Mouse (Mus musculus): Measurements from ENCODE around the gene Tnrc18. TPM values are rescaled to one million over a fixed set of nuclear protein-coding genes. Genes with fewer than 3 reads are reported as not detected.

Tnrc18 gene
- total RNA-seq, 4 experiments from 2014 or later, result 26.0 to 42.3 (median 30.7) TPM

- no peak for DNase-seq (ENCODE audit: low spot score in 2 of 2)
Observed at GRCm38 (mm10) chr5:142728301-142728700, 89.2 kb downstream of the Tnrc18 start.

- no peak for DNase-seq (ENCODE audit: low spot score in 2 of 2)
Observed at GRCm38 (mm10) chr5:142726748-142727147, 90.7 kb downstream of the Tnrc18 start.

GRCm38 (mm10) chr5:142724265-142724664, 93.2 kb downstream of the Tnrc18 start:
- DNase-seq (ENCODE audit: low spot score in 2 of 2), result no peak

GRCm38 (mm10) chr5:142723520-142724133, 93.8 kb downstream of the Tnrc18 start:
- peak in 1 of 2 experiments; percentile 44 for DNase-seq (ENCODE audit: low spot score in 2 of 2)

GRCm38 (mm10) chr5:142719897-142720296, 97.6 kb downstream of the Tnrc18 start:
- no peak for DNase-seq (ENCODE audit: low spot score in 2 of 2)

GRCm38 (mm10) chr5:142718486-142718885, 99.0 kb downstream of the Tnrc18 start:
- no peak for DNase-seq (ENCODE audit: low spot score in 2 of 2)

- DNase-seq (ENCODE audit: low spot score in 2 of 2), result peak; percentile 53 to 60
Observed at GRCm38 (mm10) chr5:142718037-142718436, 99.4 kb downstream of the Tnrc18 start.

GRCm38 (mm10) chr5:142716056-142716455, 101.4 kb downstream of the Tnrc18 start:
- no peak for DNase-seq (ENCODE audit: low spot score in 2 of 2)

GRCm38 (mm10) chr5:142715059-142715458, 102.4 kb downstream of the Tnrc18 start:
- no peak for DNase-seq (ENCODE audit: low spot score in 2 of 2)

GRCm38 (mm10) chr5:142713966-142714365, 103.5 kb downstream of the Tnrc18 start:
- DNase-seq (ENCODE audit: low spot score in 2 of 2), result no peak

- DNase-seq (ENCODE audit: low spot score in 2 of 2), result no peak
Observed at GRCm38 (mm10) chr5:142712373-142712772, 105.1 kb downstream of the Tnrc18 start.

- no peak for DNase-seq (ENCODE audit: low spot score in 2 of 2)
Observed at GRCm38 (mm10) chr5:142709436-142709835, 108.0 kb downstream of the Tnrc18 start.

- no peak for DNase-seq (ENCODE audit: low spot score in 2 of 2)
Observed at GRCm38 (mm10) chr5:142707709-142708108, 109.8 kb downstream of the Tnrc18 start.

GRCm38 (mm10) chr5:142703569-142703968, 113.9 kb downstream of the Tnrc18 start:
- DNase-seq (ENCODE audit: low spot score in 2 of 2), result no peak

- no peak for DNase-seq (ENCODE audit: low spot score in 2 of 2)
Observed at GRCm38 (mm10) chr5:142702511-142703138, 114.8 kb downstream of the Tnrc18 start.

- no peak for DNase-seq (ENCODE audit: low spot score in 2 of 2)
Observed at GRCm38 (mm10) chr5:142701651-142702510, 115.6 kb downstream of the Tnrc18 start.

GRCm38 (mm10) chr5:142700842-142701589, 116.4 kb downstream of the Tnrc18 start:
- DNase-seq (ENCODE audit: low spot score in 2 of 2), result no peak

GRCm38 (mm10) chr5:142697742-142698141, 119.7 kb downstream of the Tnrc18 start:
- no peak for DNase-seq (ENCODE audit: low spot score in 2 of 2)

- DNase-seq (ENCODE audit: low spot score in 2 of 2), result no peak
Observed at GRCm38 (mm10) chr5:142696865-142697264, 120.6 kb downstream of the Tnrc18 start.

GRCm38 (mm10) chr5:142696258-142696657, 121.2 kb downstream of the Tnrc18 start:
- DNase-seq (ENCODE audit: low spot score in 2 of 2), result no peak

GRCm38 (mm10) chr5:142694627-142695340, 122.7 kb downstream of the Tnrc18 start:
- no peak for DNase-seq (ENCODE audit: low spot score in 2 of 2)
